Mouse (Mus musculus) kidney, postnatal 36 days (tissue): ENCODE results near the gene Six1.
"Not testable (repeated sequence)": the region's sequence is repeated elsewhere in the genome, so short reads cannot be mapped to it uniquely, and the experiment has no call there.

Experiments
- DNase-seq, 2 experiments: peaks; one replicate each; pipeline ENCODE4 v3.0.0; 2021 to 2022; ENCODE audit warnings: mixed read lengths in 2 of 2

Six1 gene

GRCm38 (mm10) chr12:73053668-73054241 lies at the start of gene Six1:
Six1 (minus strand) TSS chr12:73053887.
- DNase-seq: peak; percentile 83 to 84

GRCm38 (mm10) chr12:73098593-73098992 lies 44.9 kb upstream of the Six1 start:
- DNase-seq: no peak

GRCm38 (mm10) chr12:73096177-73096576 lies 42.5 kb upstream of the Six1 start:
- not testable (repeated sequence) for DNase-seq

GRCm38 (mm10) chr12:73094605-73095004 lies 40.9 kb upstream of the Six1 start:
- DNase-seq: no peak

- no peak for DNase-seq
Measured at GRCm38 (mm10) chr12:73094189-73094588, 40.5 kb upstream of the Six1 start.

GRCm38 (mm10) chr12:73090672-73091335 lies 37.1 kb upstream of the Six1 start:
- DNase-seq: peak; percentile 15 to 44

- DNase-seq: no peak
Measured at GRCm38 (mm10) chr12:73088911-73089310, 35.2 kb upstream of the Six1 start.

- no peak for DNase-seq
Measured at GRCm38 (mm10) chr12:73088500-73088899, 34.8 kb upstream of the Six1 start.

- no peak for DNase-seq
Measured at GRCm38 (mm10) chr12:73087086-73087485, 33.4 kb upstream of the Six1 start.

GRCm38 (mm10) chr12:73085739-73086630 lies 32.3 kb upstream of the Six1 start:
- no peak for DNase-seq

- no peak for DNase-seq
Measured at GRCm38 (mm10) chr12:73083773-73084172, 30.1 kb upstream of the Six1 start.

GRCm38 (mm10) chr12:73081828-73082227 lies 28.1 kb upstream of the Six1 start:
- not testable (repeated sequence) for DNase-seq

GRCm38 (mm10) chr12:73060805-73061410 lies 7.2 kb upstream of the Six1 start:
- DNase-seq: no peak

GRCm38 (mm10) chr12:73057492-73057891 lies 3.8 kb upstream of the Six1 start:
- no peak for DNase-seq

- DNase-seq: no peak
Measured at GRCm38 (mm10) chr12:73055451-73055850, 1.8 kb upstream of the Six1 start.

- no peak for DNase-seq
Measured at GRCm38 (mm10) chr12:73054576-73055185, 994 bp upstream of the Six1 start.

- DNase-seq: no peak
Measured at GRCm38 (mm10) chr12:73052651-73053591, 766 bp downstream of the Six1 start.

- DNase-seq: no peak
Measured at GRCm38 (mm10) chr12:73052036-73052650, 1.5 kb downstream of the Six1 start.

GRCm38 (mm10) chr12:73050811-73051580 lies 2.7 kb downstream of the Six1 start:
- DNase-seq: no peak

GRCm38 (mm10) chr12:73050305-73050704 lies 3.4 kb downstream of the Six1 start:
- DNase-seq: no peak
